Mouse (Mus musculus) adrenal gland (tissue): ENCODE results near the gene Pifo.

Experiments
- intact Hi-C: fragments of 180-260 bp; cut with DNase I; formaldehyde crosslinking; loops from one replicate; pipeline ENCODE4 v1.15.1; 2025

The Pifo gene

DNA sequence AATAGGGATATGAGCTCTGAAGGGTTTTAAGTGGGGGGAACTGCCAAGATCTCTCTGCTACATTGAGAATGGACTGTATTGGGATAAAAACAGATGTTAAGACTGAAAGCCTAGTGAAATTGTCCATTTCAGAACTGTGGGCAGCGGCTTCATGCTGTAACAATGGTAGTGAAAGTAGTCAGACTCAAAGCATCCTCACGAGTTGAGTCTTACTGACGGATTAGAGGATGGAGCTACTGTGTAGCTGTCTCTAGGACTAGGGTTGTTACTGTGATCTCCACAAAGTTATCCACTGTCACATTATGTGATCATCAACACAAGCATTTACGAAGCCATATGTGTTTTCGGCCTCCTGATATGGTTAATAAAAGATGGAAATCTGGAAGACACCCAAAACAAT, 56.2 kb downstream of the Pifo start:
- intact Hi-C loops: no loop called here

GRCm38 (mm10) chr3:105957235-105957634, 57.2 kb downstream of the Pifo start:
- intact Hi-C loops: no loop called here

- intact Hi-C loops: no loop called here
These were observed 63.1 kb downstream of the Pifo start for GRCm38 (mm10) chr3:105951348-105951747.
